Mouse (Mus musculus) heart, embryonic 16.5 days (tissue): ENCODE results near the gene Mfsd2a. TPM values are rescaled to one million over a fixed set of nuclear protein-coding genes. Genes with fewer than 3 reads are reported as not detected.

Experiments used
- ATAC-seq: fragments of 200-750 bp; cut with Nextera tagmentation; replicated peaks from 2 replicates; pipeline ENCODE4 v1.8.0; 2017; ENCODE audit warnings: moderate number of reproducible peaks; ENCODE audit not compliant: insufficient read depth, low FRiP score; ENCODE audit errors: extremely low read depth
- H3K27ac ChIP-seq: fragments of 300-500 bp; sonication (generic); 2 replicates; pipeline ENCODE4 v1.5.1; 2014; ENCODE audit warnings: mild to moderate bottlenecking, low read length, control low read depth, moderate library complexity
- H3K27me3 ChIP-seq: fragments of 300-500 bp; sonication (generic); 2 replicates; pipeline ENCODE4 v1.6.1; 2014; ENCODE audit warnings: low read length, mixed read lengths; ENCODE audit not compliant: control insufficient read depth, insufficient read depth
- H3K36me3 ChIP-seq: fragments of 300-500 bp; sonication (generic); 2 replicates; pipeline ENCODE4 v1.6.1; 2014; ENCODE audit not compliant: control insufficient read depth, insufficient read depth
- H3K4me1 ChIP-seq: fragments of 300-500 bp; sonication (generic); 2 replicates; pipeline ENCODE4 v1.6.1; 2014; ENCODE audit warnings: low read length, mixed read lengths; ENCODE audit not compliant: control insufficient read depth, insufficient read depth
- H3K4me2 ChIP-seq: fragments of 300-500 bp; sonication (generic); 2 replicates; pipeline ENCODE4 v1.6.1; 2014; ENCODE audit warnings: low read depth, mild to moderate bottlenecking, control low read depth, low read length
- H3K4me3 ChIP-seq: fragments of 300-500 bp; sonication (generic); 2 replicates; pipeline ENCODE4 v1.5.1; 2014; ENCODE audit warnings: mild to moderate bottlenecking, control low read depth, low read length
- H3K9ac ChIP-seq: fragments of 300-500 bp; sonication (generic); 2 replicates; pipeline ENCODE4 v1.6.1; 2014; ENCODE audit warnings: low read length, control low read depth
- H3K9me3 ChIP-seq: fragments of 300-500 bp; sonication (generic); replicated peaks from 2 replicates; pipeline ENCODE4 v1.6.1; 2016; ENCODE audit warnings: low read length; ENCODE audit not compliant: control insufficient read depth
- WGBS: fragments of 180-500 bp; shearing (Covaris S2); extraction: QIAGEN DNeasy Blood & Tissue Kit; methylation state at CpG from one replicate; pipeline ENCODE4 v1.1.7; 2014; 5-methylcytosine and 5-hydroxymethylcytosine counted together
- polyA plus RNA-seq: library from polyadenylated mRNA; unstranded; fragments of >200 nt; fragmentation: Nextera tagmentation; extraction: Ambion mirVana; gene quantifications from 2 replicates; pipeline ENCODE4 v1.2.1, GENCODE M21; 2015

Mfsd2a gene
- polyA plus RNA-seq, 1 experiment from 2014 or later: 0.80 TPM

GRCm38 (mm10) chr4:122933051-122933591 is 27.9 kb downstream of the Mfsd2a start:
- Histone ChIP-seq H3K4me1 (no peaks in the 10 kb centered on the region), H3K4me3 (peak overlapping the region; percentile 8; the same call in 1 of the 2 replicates), H3K9me3 (no peaks in the 10 kb centered on the region), H3K27ac (peak overlapping the region; percentile 50), H3K27me3 (no peaks in the 10 kb centered on the region), H3K36me3 (no peaks in the 10 kb centered on the region), H3K4me2 (peak overlapping the region; percentile 6; the same call in 1 of the 2 replicates), H3K9ac (no peak overlapping the region)
- ATAC-seq: no peak
- 56% methylated on average over 3 of the region's 3 CpGs for WGBS

GRCm38 (mm10) chr4:122932239-122932978 is 28.6 kb downstream of the Mfsd2a start:
- Histone ChIP-seq H3K9me3 (no peaks in the 10 kb centered on the region), H3K36me3 (no peaks in the 10 kb centered on the region), H3K27ac (no peak overlapping the region), H3K27me3 (no peaks in the 10 kb centered on the region), H3K9ac (no peak overlapping the region), H3K4me3 (no peak overlapping the region), H3K4me2 (no peak overlapping the region), H3K4me1 (no peaks in the 10 kb centered on the region)
- no peak for ATAC-seq
- 59% methylated on average over 8 of the region's 8 CpGs for WGBS

- WGBS: 68% methylated on average over 2 of the region's 2 CpGs
- Histone ChIP-seq H3K9ac (no peak overlapping the region), H3K4me1 (no peaks in the 10 kb centered on the region), H3K4me2 (no peak overlapping the region), H3K4me3 (no peak overlapping the region), H3K27me3 (no peaks in the 10 kb centered on the region), H3K9me3 (no peaks in the 10 kb centered on the region), H3K27ac (no peak overlapping the region), H3K36me3 (no peaks in the 10 kb centered on the region)
- no peak for ATAC-seq
These were observed 29.9 kb downstream of the Mfsd2a start for GRCm38 (mm10) chr4:122930939-122931590.

GRCm38 (mm10) chr4:122923392-122924344 is 37.3 kb downstream of the Mfsd2a start:
- Histone ChIP-seq H3K4me3 (no peak overlapping the region), H3K9me3 (no peaks in the 10 kb centered on the region), H3K27me3 (no peaks in the 10 kb centered on the region), H3K27ac (no peak overlapping the region), H3K4me2 (no peak overlapping the region), H3K36me3 (no peaks in the 10 kb centered on the region), H3K4me1 (no peaks in the 10 kb centered on the region), H3K9ac (no peak overlapping the region)
- no peak for ATAC-seq
- 74% methylated on average over 15 of the region's 15 CpGs for WGBS

GRCm38 (mm10) chr4:122922841-122923240 is 38.1 kb downstream of the Mfsd2a start:
- Histone ChIP-seq H3K27me3 (no peaks in the 10 kb centered on the region), H3K4me1 (no peaks in the 10 kb centered on the region), H3K36me3 (no peaks in the 10 kb centered on the region), H3K27ac (no peak overlapping the region), H3K4me2 (no peak overlapping the region), H3K4me3 (no peak overlapping the region), H3K9ac (no peak overlapping the region), H3K9me3 (no peaks in the 10 kb centered on the region)
- WGBS: 27% methylated on average over 1 of the region's 1 CpGs
- ATAC-seq: no peak

- 69% methylated on average over 4 of the region's 4 CpGs for WGBS
- Histone ChIP-seq H3K9me3 (peaks cover 3% of the 10 kb centered on the region), H3K4me3 (no peak overlapping the region), H3K36me3 (no peaks in the 10 kb centered on the region), H3K4me1 (peaks cover 3% of the 10 kb centered on the region; the same call in 1 of the 2 replicates), H3K27ac (no peak overlapping the region), H3K4me2 (no peak overlapping the region), H3K27me3 (no peaks in the 10 kb centered on the region), H3K9ac (no peak overlapping the region)
- no peak for ATAC-seq
These were observed 45.0 kb downstream of the Mfsd2a start for GRCm38 (mm10) chr4:122915985-122916384.

- no peaks in the 10 kb centered on the region for H3K27me3 ChIP-seq
- ATAC-seq: 0 out of 2 replicates have a peak, but pooled peaks have one; percentile 32
- no peak overlapping the region for H3K9ac ChIP-seq
- H3K4me2 ChIP-seq: no peak overlapping the region
- peaks cover 3% of the 10 kb centered on the region; the same call in 1 of the 2 replicates for H3K4me1 ChIP-seq
- 0 out of 2 replicates have a peak overlapping the region, but pooled peaks have one; percentile 23 for H3K27ac ChIP-seq
- peaks cover 7% of the 10 kb centered on the region for H3K9me3 ChIP-seq
- 37% methylated on average over 7 of the region's 7 CpGs for WGBS
- no peak overlapping the region for H3K4me3 ChIP-seq
- H3K36me3 ChIP-seq: no peaks in the 10 kb centered on the region
These were observed 46.8 kb downstream of the Mfsd2a start for GRCm38 (mm10) chr4:122914186-122914585.

GRCm38 (mm10) chr4:122912613-122913012 is 48.4 kb downstream of the Mfsd2a start:
- Histone ChIP-seq H3K4me3 (no peak overlapping the region), H3K4me1 (peaks cover 3% of the 10 kb centered on the region; the same call in 1 of the 2 replicates), H3K4me2 (no peak overlapping the region), H3K27ac (no peak overlapping the region), H3K9ac (no peak overlapping the region), H3K9me3 (peaks cover 9% of the 10 kb centered on the region), H3K36me3 (no peaks in the 10 kb centered on the region), H3K27me3 (no peaks in the 10 kb centered on the region)
- 69% methylated on average over 5 of the region's 5 CpGs for WGBS
- ATAC-seq: no peak
